Mouse (Mus musculus): ENCODE data around the gene Pip4k2a.
"Not testable (repeated sequence)": the region's sequence is repeated elsewhere in the genome, so short reads cannot be mapped to it uniquely, and the experiment has no call there.

Pip4k2a gene

DNA sequence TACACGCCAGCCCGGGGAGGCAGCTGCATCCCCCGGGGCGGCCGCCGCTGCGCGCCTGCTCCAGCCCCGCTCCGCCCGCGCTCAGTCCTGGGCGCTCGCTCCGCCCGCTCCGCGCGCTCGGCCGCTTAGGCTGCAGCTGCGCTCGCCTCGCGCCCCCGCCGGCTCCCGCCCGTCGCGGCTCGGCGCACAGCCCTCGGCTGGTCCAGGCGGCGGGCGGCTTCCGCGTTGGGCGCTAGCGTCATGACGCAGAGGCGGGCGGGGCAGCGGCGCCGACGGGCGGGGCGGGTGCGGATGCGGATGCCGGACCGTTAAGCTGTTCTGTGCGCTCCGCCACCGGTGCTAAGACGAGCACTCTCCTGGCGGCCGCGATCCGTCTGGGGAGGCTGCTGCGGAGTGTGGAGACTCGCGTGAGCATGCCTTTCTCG, at the start of gene Pip4k2a, which contains the start of gene 4930426L09Rik:
Gene Pip4k2a (minus strand): TSS at position 73 of the 425 bp plus-strand sequence.
Gene 4930426L09Rik (plus strand): TSS at position 290 of the 425 bp plus-strand sequence.
- peak; percentile 95 for DNase-seq

DNA sequence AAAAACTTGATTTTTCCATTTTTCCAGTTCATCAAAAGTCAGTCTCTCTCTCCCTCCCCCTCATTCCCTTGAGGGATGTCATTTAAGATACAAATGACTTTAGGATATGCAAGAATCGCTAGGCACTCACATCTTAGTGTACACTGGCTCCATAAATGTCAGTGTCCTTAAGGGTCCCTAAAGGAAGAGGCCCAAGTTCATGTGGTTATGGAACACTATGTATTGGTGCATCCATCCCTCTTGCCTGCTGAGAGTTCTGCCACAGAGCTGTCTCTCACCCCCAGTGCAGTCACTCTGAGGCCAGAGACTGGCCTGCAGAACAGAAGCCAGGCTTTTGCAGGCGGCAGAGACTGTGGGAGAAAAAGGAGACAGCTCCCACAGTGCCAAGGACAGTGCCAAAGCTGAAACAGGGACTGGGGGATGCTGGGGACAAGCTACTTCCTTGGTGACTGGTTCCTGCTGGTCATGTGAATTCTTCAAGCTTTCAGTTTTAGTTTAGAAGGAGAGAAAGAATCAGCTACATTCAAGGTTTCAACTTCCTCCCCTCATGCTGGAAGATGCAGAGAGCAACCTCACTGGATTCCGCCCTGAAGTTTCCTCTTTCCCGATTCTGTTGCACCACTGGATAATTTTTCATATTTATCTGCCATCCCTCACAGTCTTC, 40.1 kb upstream of the Pip4k2a start:
- peak; percentile 18 for DNase-seq

DNA sequence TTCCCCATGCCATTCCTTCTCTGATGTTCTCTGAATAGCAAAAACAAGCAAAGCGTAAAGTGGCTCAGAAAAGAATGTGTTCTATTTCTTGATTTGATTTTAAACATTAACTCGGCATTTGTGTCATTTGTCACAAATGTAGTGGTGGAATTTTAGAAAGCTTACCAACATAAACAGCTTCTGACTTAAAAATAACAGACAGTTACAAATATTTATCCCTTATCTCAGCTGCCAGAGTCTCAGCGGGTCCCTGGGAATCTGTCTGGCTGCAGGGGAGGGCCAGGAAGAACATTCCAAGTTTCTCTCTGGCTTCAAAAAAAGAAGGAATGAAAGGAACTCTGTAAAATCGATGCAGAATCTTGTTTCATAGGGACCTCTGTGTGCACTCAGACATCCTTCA, 39.5 kb upstream of the Pip4k2a start:
- DNase-seq = peak; percentile 32

DNA sequence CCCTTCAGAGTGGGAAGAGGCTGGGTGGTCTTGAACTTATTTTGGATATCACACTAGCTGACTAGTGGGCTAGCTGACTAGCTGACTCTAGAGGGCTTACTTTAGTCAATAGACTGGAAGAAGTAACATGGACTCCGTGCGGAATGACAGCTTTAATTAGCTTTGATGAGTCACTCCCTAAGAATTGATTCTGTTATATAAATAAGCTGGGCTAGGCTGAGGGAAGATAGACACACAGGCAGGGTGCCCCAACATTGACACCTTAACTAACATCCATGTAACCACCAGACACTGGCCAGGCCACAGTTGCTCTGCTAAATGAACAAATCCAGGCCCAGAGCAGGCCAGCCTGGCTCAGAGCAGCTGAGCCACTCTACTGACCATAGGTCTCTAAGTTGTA, 26.9 kb upstream of the Pip4k2a start:
- no peak for DNase-seq

DNA sequence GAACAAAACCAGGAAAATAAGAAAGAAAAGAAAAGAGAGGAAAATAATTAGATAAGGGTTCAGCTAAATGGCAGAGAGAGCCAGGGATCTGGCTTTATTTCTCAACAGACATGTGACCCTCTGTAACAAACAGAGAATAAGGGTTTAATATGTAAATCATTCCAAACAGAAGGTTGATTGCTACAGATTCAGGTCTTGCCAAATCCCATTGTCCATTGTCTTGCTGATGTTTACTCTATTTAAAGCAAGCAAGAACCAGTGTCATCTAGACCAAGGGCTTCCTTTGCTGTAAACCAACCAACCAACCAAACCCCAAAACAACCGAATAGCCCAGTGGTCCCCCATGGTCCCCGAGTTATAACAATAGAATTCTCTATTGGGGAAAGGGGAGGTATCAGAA, 20.1 kb upstream of the Pip4k2a start:
- no peak for DNase-seq

DNA sequence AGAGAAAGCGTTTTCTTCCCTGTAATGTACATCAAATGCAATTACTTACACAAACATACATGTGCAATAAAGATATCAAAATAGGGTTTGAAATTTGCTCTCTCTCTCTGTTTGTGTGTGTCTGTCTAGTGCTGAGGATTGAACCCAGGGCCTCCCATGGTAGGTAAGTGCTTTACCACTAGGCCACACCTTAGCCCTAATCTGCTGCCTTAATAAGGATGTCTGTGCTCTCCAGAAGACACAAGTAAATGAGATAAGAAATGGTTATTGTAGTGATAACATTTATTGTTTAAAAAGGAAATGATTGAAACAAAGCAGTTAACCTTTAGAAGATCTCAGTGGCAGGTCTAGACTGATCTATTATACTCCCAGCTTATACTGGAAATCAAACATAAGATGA, 18.9 kb upstream of the Pip4k2a start:
- DNase-seq = no peak

DNA sequence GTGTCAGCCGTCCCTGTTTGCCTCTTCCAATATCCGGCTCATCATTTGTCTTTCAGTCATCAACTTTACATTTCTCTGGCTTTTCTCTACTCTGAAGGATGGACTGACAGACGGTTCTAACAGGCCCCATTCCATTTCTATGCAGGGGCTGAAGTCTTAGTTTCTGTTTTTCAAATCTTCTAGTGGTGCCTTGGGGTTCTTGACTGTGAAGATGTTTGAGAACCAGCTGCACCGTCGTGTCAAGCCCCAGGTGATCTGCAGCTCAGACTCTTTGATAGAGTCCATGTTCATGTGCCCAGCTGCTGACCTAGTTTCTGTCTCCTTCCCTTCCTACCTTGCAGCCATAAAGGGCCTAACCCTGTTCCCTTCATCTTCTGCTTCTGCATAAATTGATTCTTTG, 18.4 kb upstream of the Pip4k2a start:
- no peak for DNase-seq

DNA sequence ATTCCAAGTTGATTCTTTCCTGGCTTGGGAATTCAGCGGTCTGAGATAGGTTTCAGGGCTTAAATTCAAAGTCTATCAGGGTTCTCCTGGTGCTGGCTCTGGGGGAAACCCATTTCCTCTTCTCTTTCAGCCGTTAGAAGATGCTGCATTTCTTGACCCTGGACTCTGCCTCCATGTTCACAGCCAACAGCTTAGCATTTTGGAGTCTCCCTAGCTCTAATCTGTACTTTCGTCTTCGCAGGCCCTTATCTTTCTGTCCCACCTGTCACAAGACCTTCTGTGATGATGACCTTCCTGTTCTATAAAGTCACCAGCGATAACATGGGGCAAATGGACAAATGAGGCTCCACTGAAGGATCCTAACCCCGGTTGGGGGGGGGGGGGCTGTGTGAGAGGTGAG, 13.5 kb upstream of the Pip4k2a start:
- no peak for DNase-seq

DNA sequence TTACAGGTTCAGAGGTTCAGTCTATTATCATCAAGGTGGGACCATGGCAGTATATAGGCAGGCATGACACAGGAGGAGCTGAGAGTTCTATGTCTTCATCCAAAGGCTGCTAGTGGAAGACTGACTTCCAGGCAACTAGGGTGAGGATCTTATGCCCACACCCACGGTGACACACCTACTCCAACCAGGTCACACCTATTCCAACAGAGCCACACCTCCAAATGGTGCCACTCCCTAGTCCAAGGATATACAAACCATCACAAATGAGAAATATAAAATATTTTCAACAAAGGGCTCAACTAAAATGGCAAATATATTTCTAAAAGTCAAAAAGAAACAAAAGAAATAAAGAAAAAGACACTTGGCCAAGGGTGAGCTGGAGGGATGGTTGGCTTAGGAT, 12.6 kb upstream of the Pip4k2a start:
- not testable (repeated sequence) for DNase-seq

DNA sequence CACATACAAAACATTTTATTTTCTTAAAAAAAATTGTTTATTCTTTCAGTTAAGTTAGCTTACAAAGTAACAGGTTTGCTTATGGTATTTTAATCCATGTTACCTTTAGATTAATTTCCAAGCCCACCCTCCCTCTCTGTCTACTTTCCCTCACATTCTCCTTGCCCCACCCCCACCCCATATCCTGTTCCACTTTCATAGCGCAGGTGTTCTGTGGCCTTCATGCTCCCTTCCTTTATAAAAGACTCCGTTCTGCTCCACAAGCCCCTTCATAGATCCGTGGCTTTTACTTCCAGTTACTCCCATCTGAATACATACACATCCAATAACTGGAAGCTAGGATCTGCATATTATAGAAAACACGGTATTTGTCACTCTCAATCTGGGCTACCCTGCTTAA, 9.7 kb upstream of the Pip4k2a start:
- DNase-seq = no peak

DNA sequence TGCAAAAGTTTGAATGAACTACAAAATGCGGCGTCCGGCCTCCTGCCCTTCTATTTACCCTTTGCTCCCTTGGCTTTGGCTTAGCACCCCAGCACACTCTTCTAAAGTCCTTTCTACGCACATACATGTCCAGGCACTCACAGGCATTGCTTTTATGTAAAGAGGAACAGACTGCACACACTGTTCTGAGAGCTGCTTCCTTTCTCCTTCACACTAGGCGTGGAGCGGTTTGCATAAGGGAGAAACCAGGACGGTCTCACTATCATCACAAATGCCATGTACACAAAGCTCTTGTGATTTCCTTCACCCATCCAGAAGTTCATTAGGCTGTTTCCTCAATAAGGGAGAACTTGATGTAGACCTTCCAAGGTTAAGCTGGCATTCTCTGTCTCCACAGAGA, 8.2 kb upstream of the Pip4k2a start:
- no peak for DNase-seq

DNA sequence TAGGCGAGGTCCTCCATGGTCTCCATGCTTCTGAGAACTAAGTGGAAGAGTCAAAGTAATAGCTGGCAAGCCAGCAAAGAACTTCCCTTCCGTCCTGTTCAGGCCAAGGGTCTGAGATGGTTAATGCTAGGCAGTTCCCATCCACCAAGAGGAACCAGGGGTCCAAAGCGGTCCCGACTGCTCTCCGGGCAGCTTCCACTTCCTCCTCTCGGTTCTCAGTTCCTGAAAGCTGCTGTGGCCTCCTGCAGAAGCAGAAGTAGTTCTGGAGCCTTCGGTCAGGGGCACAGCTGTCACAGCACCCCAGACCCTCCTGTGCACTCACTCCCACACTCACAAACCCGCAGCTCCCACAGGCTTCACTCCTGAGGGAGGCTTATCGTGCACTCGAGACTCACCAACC, 6.9 kb upstream of the Pip4k2a start:
- peak; percentile 23 for DNase-seq

DNA sequence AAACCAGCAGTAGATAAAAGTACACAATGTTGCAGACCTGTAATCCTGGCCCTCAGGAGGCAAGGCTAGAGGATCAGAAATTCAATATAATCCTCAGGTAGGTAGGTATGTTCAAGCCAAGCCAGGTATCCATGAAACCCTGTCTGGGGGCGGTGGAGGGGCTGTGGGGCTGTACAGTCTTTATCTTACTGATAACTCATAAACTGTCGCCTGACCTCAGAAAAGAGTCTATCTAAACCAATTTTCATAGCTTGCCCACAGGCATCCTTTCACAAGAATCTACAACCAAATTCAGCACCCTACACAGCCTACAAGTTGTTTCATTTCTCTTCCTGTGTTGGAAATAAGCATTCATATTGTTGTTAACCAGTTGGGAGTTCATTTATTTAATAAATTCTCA, 1.5 kb upstream of the Pip4k2a start:
- DNase-seq = no peak

DNA sequence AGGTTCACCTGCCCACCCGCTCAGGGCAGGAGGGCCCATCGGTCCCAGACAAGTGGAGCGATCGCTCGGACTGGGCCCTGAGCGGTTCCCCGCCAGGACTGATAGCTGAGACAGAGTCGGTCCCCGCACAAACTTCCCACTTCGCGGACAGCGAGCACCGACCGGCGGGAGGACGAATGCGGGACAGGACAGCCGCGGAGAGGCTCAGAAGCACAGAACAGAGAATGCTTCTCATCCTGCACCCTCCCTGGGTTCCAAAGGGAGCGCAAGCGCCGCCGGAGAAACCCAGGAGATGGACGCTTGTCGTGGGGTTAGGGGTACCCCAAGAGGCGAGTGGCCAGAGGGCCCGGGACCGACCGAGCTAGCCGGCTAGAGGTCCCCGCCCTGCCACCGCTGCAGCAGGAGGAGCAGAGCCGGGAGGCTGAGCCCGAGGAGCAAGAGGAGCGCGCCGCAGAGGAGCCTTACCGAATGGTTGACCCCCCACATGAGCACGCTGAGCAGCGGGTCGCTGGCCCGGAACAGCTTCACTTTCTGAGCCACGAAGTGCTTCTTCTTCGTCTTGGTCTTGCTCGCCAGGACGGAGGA, 447 bp downstream of the Pip4k2a start:
- peak; percentile 62 for DNase-seq

DNA sequence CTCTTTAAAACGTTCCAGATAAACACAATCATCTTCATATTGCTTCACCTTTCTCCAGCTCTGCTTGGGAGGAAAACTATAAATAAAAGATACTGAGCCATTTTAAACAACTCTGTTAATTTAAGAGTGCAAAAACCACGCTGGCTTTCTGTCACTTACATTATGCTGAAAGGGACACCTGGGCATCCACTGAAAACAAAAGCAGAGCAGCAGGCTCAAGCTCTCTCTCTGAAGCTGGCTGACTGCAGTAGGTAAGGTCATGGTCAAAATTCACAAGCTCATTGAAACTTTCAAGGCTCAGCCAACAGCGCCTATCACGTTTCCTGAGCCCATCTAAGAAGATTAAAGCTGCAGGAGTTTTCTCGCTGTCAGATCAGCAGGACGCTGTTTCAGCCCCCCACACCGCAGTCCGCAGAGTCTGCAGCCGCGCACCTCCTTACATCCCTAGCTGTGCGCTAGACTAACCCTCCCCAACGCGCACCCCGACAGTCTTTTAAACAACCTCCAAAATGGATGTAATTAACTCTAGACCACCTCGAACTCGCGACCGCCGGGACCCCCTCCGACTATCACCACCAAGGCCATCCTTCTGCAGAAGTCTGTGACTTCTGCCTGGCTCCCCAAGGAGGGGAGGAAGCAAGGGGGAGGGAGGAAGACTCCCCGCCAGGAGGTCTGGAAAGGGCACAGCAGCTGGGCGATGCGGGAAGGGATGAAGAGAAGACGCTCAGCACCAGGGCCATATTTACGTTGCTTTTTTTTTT, 1.3 kb downstream of the Pip4k2a start:
- DNase-seq = peak; percentile 36

DNA sequence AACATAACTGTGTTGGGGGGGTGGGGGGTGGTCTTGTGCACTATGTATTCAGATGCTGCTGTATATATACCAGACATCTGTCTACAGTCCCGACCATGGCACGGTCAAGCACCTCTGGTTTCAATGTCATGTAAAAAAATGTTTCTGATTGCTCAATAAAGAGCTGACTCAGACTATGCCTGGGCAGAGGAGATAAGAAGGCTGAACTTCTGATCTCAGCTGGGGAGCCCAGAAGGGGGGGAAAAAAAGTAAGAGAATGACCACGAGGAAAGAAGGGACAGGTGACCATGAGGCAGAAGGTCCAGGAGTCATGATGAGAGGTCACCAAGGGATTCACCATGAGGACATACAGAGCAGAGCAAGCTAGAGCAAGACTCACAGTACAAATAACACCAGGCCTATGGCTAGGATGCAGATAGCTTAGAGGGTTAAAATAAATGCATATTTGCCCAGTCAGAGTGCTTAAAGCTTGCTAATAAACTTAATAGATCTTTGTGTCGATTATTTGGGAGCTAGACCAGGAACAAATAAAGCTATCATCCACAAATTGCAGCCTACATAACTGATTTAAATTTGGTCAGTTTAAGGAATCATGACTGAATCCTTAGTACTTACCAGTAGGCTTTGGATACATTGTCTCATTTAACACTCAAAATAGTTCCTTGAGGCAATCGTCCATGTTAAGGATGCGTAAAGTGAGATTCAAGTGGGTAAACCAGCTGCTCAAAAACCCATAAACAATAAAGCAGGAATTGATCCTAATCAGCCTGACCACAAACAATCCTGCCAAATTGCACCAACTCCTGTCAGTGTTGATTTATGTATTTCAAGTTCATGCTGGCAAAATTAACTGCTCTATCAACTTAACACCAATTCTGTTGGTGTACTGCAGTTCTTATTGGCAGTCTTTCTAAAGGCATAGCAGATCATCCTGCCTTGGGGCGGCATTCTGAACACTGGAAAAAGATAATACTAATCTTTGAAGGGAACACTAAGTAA, 5.1 kb downstream of the Pip4k2a start:
- DNase-seq = no peak

DNA sequence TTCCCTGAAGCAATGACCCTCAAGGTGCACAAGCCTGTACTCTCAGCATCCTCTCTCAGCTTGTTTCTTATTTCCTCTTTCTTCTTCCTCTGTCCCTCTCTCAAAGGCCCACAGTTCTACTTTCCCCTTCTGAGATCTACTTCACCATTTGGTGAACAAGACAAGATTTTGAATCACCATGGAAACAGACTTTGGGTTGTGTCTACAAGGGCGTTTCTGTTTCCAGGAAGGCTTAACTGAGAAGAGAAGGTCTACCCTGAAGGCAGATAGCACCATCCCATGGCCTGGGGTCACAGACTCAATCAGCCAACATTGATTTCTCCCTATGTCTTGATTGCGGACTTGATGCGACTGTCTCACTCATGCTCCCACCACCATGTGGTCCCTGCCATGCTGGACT, 9.0 kb downstream of the Pip4k2a start:
- no peak for DNase-seq

DNA sequence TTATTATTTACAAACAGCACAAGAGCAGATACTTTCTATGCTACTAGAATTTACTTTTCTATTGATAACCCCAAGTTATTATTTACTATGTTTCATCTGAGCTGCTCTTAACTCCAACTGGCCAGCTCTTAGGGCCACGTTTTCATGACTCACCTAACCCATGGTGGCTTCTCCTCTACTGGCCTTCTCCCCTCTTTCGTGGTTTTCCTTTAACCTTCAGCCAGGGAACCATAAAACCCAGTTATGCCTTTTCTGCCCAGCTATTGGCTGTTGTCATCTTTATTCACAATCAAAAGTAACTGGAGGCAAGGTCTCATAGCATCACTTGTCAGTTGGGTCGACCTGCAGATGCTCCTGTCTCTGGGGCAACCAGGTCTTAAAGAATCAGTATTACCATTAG, 12.4 kb downstream of the Pip4k2a start:
- DNase-seq = no peak

DNA sequence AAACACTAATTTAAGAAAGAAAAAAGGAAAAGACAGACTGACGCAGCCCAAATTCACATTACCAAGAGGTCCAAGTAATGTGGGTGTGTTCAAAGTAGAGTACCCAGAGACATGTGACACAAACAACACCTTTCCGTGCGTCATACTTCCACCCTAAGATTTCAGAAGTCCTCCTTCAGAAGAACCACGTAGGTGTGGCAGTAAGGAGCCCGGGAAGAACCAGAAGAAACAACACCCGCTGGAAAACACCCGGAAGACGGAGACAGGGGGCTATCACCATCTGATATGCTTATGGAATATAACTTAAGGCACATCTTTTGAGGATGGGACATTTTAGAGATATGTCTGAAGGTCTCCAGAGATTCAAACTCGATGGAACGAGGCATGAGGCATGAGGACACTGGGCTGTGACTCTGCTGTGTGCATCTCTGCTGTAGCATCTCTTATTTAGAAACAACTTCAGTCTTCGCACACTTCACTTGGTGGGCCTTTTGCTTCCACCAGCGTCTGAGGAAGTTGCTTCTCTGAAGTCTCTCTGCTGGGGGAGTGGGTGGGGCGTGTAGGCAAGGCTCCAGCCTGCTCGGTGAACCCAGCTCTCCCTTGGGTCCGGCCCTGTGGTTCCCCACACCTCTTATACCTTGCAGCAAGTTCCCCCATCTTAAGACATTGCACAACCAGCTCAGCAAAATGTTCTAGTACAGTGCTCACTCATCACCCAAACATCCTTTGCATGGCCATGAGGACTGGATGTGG, 13.7 kb downstream of the Pip4k2a start:
- DNase-seq = peak; percentile 45

DNA sequence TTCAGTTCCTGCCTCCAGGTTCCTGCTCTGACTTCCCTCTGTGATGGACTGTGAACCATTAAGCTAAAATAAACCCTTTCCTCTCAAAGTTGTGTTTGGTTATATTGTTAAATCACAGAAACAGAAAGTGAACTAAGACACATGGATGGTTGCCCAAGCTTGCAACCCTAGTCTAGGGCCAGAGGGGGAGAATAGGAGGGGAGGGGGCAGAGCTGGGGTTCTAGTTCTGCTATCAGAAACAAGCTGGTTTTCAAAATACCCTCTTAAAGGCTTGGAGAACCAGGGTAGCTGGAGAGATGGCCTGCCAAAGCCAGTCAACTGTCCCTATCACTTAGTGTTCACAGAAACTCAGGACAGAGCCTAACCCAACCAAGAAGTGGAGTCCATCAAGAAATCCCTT, 14.4 kb downstream of the Pip4k2a start:
- no peak for DNase-seq

DNA sequence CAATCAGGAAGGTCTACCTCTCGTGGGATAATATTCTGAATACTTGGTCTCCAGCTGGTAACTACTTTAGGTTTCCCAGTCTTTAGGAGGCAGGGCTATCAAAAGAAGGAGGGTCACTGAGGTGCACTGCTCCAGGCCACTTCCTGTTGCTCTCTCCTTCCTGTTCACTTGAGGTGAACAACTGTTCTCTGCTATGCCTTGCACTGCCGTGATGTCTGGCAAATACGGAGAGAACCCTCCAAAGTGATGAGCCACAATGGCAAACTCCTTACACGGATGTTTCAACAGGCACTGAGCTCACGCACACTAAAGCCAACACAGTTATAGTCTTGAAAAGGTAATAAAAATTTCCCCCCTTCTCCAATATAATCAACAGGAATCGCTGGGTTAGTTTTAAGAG, 15.3 kb downstream of the Pip4k2a start:
- no peak for DNase-seq

DNA sequence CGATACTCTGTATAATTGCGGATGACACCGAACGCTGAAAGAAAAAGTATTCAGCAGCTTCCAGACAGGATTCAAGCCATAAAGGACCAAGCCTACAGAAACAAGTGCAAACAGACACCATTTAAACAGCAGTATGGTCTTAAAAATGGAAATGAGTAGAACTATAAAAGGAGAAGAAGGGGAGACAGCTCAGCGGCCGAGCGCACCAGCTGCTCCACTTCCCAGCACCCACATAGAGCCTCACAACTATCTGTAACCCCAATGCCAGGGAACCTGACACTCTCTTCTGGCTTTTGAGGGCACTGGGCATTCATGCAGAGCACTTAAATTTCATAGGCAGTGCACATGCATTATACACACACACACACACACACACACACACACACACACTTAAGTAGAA, 18.3 kb downstream of the Pip4k2a start:
- DNase-seq = no peak

Measured in lung, postnatal 10 days (tissue).